8 mouse cellular contexts compared by ENCODE assay signal in the genomic region with DNA sequence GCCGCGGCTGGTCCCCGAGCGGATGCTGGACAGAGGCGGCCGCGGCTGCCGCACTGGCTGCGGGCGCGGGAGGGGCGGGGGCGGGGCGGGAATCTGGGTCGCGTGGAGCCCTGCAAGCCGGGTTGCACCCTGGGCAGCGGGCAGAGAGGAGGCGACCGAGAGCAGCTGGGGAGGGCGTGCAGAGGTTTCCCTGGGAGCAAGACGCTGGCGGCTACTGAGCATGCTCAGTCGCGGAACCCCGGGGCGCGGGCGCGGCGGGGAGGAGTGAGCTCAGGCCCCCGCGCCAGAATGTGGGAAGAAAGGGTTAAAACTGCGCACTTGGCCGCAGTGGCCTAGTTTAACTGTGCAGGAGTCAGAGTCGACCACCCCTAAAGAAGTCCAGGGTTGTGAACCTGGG. TPM values are rescaled to one million over a fixed set of nuclear protein-coding genes. Genes with fewer than 3 reads are reported as not detected.
A peak's percentile ranks its signal among the peaks of the same experiment; 100 is the strongest.
DNase-seq lines count a peak whose midpoint lies in the region; ATAC-seq lines count a peak whose summit lies in the region.

Gene Elmod1, minus strand, starts transcription at position 180 of the 397 bp plus-strand sequence.

- H3K36me3 ChIP-seq in embryonic facial prominence, embryonic 11.5 days (replicated peaks; ENCODE audit: control insufficient read depth, insufficient read depth, low read depth, low read length): no peaks in the 10 kb centered on the region
- H3K36me3 ChIP-seq in hindbrain, embryonic 12.5 days: no peaks in the 10 kb centered on the region
- no peaks in the 10 kb centered on the region for H3K36me3 ChIP-seq in midbrain, embryonic 10.5 days
- no peaks in the 10 kb centered on the region for H3K36me3 ChIP-seq in stomach, embryonic 14.5 days (ENCODE audit: control insufficient read depth, insufficient read depth, low read length)

- peak; percentile 91 for ATAC-seq in embryonic facial prominence, embryonic 11.5 days (replicated peaks; ENCODE audit: insufficient number of reproducible peaks, low FRiP score, low TSS enrichment, low read depth)
- ATAC-seq in hindbrain, embryonic 12.5 days (ENCODE audit: low FRiP score): peak; percentile 93
- peak; percentile 76; the same call in 1 of the 2 replicates for ATAC-seq in stomach, embryonic 14.5 days (ENCODE audit: insufficient number of reproducible peaks, insufficient read depth, low FRiP score, low read depth)

- H3K27me3 ChIP-seq in embryonic facial prominence, embryonic 11.5 days (ENCODE audit: control insufficient read depth, insufficient read depth, low read length): peaks cover 6% of the 10 kb centered on the region; the same call in 1 of the 2 replicates
- H3K27me3 ChIP-seq in hindbrain, embryonic 12.5 days: peaks cover 8% of the 10 kb centered on the region
- peaks cover 37% of the 10 kb centered on the region for H3K27me3 ChIP-seq in midbrain, embryonic 10.5 days (ENCODE audit: low read depth, poor library complexity, severe bottlenecking)
- H3K27me3 ChIP-seq in stomach, embryonic 14.5 days (ENCODE audit: control insufficient read depth, insufficient read depth, low read length): peaks cover 34% of the 10 kb centered on the region

- no peaks in the 10 kb centered on the region; the same call in 1 of the 2 replicates for H3K4me1 ChIP-seq in embryonic facial prominence, embryonic 11.5 days (ENCODE audit: control insufficient read depth, insufficient read depth, low read length)
- H3K4me1 ChIP-seq in hindbrain, embryonic 12.5 days: peaks cover 3% of the 10 kb centered on the region; the same call in 1 of the 2 replicates
- H3K4me1 ChIP-seq in midbrain, embryonic 10.5 days: peaks cover 17% of the 10 kb centered on the region
- H3K4me1 ChIP-seq in stomach, embryonic 14.5 days (ENCODE audit: control insufficient read depth, insufficient read depth, low read length): 0 out of 2 replicates have a peak, but pooled peaks cover 3% of the 10 kb centered on the region

- H3K4me2 ChIP-seq in embryonic facial prominence, embryonic 11.5 days (ENCODE audit: low read depth, low read length): peak within 1 kb of the TSS; percentile 95
- peak within 1 kb of the TSS; percentile 95 for H3K4me2 ChIP-seq in hindbrain, embryonic 12.5 days (replicated peaks)
- peak within 1 kb of the TSS; percentile 87 for H3K4me2 ChIP-seq in stomach, embryonic 14.5 days (replicated peaks; ENCODE audit: low read depth, low read length)

- peak within 1 kb of the TSS; percentile 53 for H3K4me3 ChIP-seq in embryonic facial prominence, embryonic 11.5 days (ENCODE audit: low read depth, low read length)
- H3K4me3 ChIP-seq in hindbrain, embryonic 12.5 days: peak within 1 kb of the TSS; percentile 65
- peak within 1 kb of the TSS; percentile 67 for H3K4me3 ChIP-seq in midbrain, embryonic 10.5 days
- H3K4me3 ChIP-seq in stomach, embryonic 14.5 days (ENCODE audit: low read depth, low read length): peak within 1 kb of the TSS; percentile 42

- DNase-seq in Muller cell, postnatal 12 days (ENCODE audit: inconsistent ontology term): peak; percentile 83
- peak; percentile 24 for DNase-seq in adrenal gland, adult 8-10 months
- DNase-seq in embryonic facial prominence, embryonic 11.5 days (ENCODE audit: low spot score): peak; percentile 61
- peak; percentile 76 to 87 for DNase-seq in left cerebral cortex, adult 18-20 months (ENCODE audit: low spot score in 2 of 2)
- peak; percentile 79 for DNase-seq in midbrain, embryonic 10.5 days (ENCODE audit: low spot score)
- no peak for DNase-seq in spleen, postnatal 36 days (ENCODE audit: low spot score in 2 of 2)

- no peaks in the 10 kb centered on the region for H3K9me3 ChIP-seq in embryonic facial prominence, embryonic 11.5 days (replicated peaks; ENCODE audit: control insufficient read depth, low read length)
- H3K9me3 ChIP-seq in hindbrain, embryonic 12.5 days (replicated peaks): no peaks in the 10 kb centered on the region
- no peaks in the 10 kb centered on the region for H3K9me3 ChIP-seq in midbrain, embryonic 10.5 days (replicated peaks)
- no peaks in the 10 kb centered on the region for H3K9me3 ChIP-seq in stomach, embryonic 14.5 days (ENCODE audit: control insufficient read depth, low read depth, low read length)

- WGBS in embryonic facial prominence, embryonic 11.5 days: under 1% methylated on average over 36 of the region's 36 CpGs
- WGBS in hindbrain, embryonic 12.5 days: 1% methylated on average over 35 of the region's 36 CpGs
- under 1% methylated on average over 36 of the region's 36 CpGs for WGBS in midbrain, embryonic 10.5 days
- WGBS in stomach, embryonic 14.5 days: under 1% methylated on average over 36 of the region's 36 CpGs

- peak within 1 kb of the TSS; percentile 41 for H3K9ac ChIP-seq in embryonic facial prominence, embryonic 11.5 days (replicated peaks; ENCODE audit: low read length)
- peak within 1 kb of the TSS; percentile 76 for H3K9ac ChIP-seq in hindbrain, embryonic 12.5 days
- H3K9ac ChIP-seq in stomach, embryonic 14.5 days (replicated peaks; ENCODE audit: low read depth, low read length): no peak within 1 kb of the TSS

- H3K27ac ChIP-seq in embryonic facial prominence, embryonic 11.5 days (replicated peaks; ENCODE audit: low read depth, low read length): no peak within 1 kb of the TSS
- peak within 1 kb of the TSS; percentile 80 for H3K27ac ChIP-seq in hindbrain, embryonic 12.5 days
- H3K27ac ChIP-seq in midbrain, embryonic 10.5 days (replicated peaks): peak within 1 kb of the TSS; percentile 77
- no peak within 1 kb of the TSS for H3K27ac ChIP-seq in stomach, embryonic 14.5 days (ENCODE audit: low read length)

RNA-seq across cellular contexts. Expression of gene Elmod1, which starts in this region (rescaled TPM):
- total RNA-seq in adrenal gland, adult 8-10 months (2022): 1 to 10 TPM; 3.8 to 7.0 (median 4.3) TPM
- polyA plus RNA-seq in embryonic facial prominence, embryonic 11.5 days (2014; fragmentation: Nextera tagmentation; extraction: Ambion mirVana): 0.63 and 0.74 TPM in 2 replicates
- polyA plus RNA-seq in hindbrain, embryonic 12.5 days (2016; fragmentation: Nextera tagmentation; extraction: Ambion mirVana): 6.4 and 7.8 TPM in 2 replicates
- 100 to 1,000 TPM; 183 to 192 TPM for total RNA-seq in left cerebral cortex, adult 18-20 months (2021)
- 0.75 and 1.4 TPM in 2 replicates for polyA plus RNA-seq in midbrain, embryonic 10.5 days (2016; fragmentation: Nextera tagmentation; extraction: Ambion mirVana)
- polyA plus RNA-seq in stomach, embryonic 14.5 days (2014; fragmentation: Nextera tagmentation; extraction: Ambion mirVana): 0.35 TPM in 1 of 2 replicates, not detected in the other

Comparison
In these comparisons a context has a peak if more than half of its experiments do, and no peak if none do; other contexts are left out.
1. RNA of gene Elmod1 (total RNA-seq): 183 to 192 TPM in left cerebral cortex, adult 18-20 months; 3.8 to 7.0 TPM in adrenal gland, adult 8-10 months; every median in the first group is over 10 times any median in the second.
2. Peak in DNase-seq, ATAC-seq, H3K4me3 ChIP-seq, H3K9ac ChIP-seq and H3K4me2 ChIP-seq in embryonic facial prominence, embryonic 11.5 days; RNA of the gene not detected or under 1 TPM.
3. Peak in ATAC-seq, H3K4me3 ChIP-seq and H3K4me2 ChIP-seq in stomach, embryonic 14.5 days; RNA of the gene not detected or under 1 TPM.
4. DNase-seq: peak in Muller cell, postnatal 12 days (single experiment), adrenal gland, adult 8-10 months (single experiment), left cerebral cortex, adult 18-20 months (2 of 2) and midbrain, embryonic 10.5 days (single experiment); none in spleen, postnatal 36 days (0 of 2).
5. H3K27ac ChIP-seq: peak in hindbrain, embryonic 12.5 days (single experiment) and midbrain, embryonic 10.5 days (single experiment); none in embryonic facial prominence, embryonic 11.5 days (single experiment) and stomach, embryonic 14.5 days (single experiment).
6. Peak in every context shown above with its lines, with median percentiles within 50 percentile points of each other: ATAC-seq, H3K4me2 ChIP-seq and H3K4me3 ChIP-seq.